Mouse (Mus musculus): ENCODE data around the gene 1700018B08Rik.

DNA sequence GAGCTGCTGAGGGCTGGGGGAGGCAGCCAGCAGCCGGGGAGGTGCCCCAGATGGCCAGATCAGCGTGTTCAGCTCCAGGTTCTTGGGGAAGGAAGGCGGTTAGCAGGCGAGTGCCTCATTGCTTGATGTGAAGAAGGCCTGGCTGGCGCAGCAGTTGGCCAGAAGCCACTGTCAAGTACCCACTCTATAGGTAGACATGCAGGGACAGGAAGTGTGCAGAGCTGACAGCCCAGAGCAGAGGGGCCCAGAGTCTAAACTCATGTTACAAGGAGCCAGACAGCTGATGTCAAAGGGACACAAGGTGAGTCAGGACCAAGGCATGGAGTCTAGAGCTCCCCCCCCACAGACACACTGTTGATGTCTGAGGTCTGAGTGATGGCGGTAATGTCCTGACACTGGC, 5.9 kb upstream of the 1700018B08Rik start:
- TF ChIP-seq CTCF (IDR thresholded peaks at IDR 0.05; ENCODE audit: low read depth), result no peak
- no peak for TF ChIP-seq EP300 (IDR thresholded peaks at IDR 0.05; ENCODE audit: low read depth)

Data from liver, embryonic 14.5 days (tissue).